Mouse (Mus musculus): ENCODE results near the gene Trmt13. TPM values are rescaled to one million over a fixed set of nuclear protein-coding genes. Genes with fewer than 3 reads are reported as not detected.

Gene Trmt13
- polyA plus RNA-seq, 1 experiment from 2014 or later, result 34.8 TPM

Other genes with a start within 250 kb of the Trmt13 start
- gene Cdc14a, start 190.6 kb downstream of the Trmt13 start, polyA plus RNA-seq (2016; fragmentation: Nextera tagmentation; extraction: Ambion mirVana), result 17.7 and 18.1 TPM in 2 replicates
- 113 and 118 TPM in 2 replicates for gene Rtca, start 106.4 kb downstream of the Trmt13 start, polyA plus RNA-seq (2016; fragmentation: Nextera tagmentation; extraction: Ambion mirVana)
- 11.4 and 12.8 TPM in 2 replicates for gene Dbt, start 101.5 kb downstream of the Trmt13 start, polyA plus RNA-seq (2016; fragmentation: Nextera tagmentation; extraction: Ambion mirVana)
- 0.59 and 0.75 TPM in 2 replicates for gene Lrrc39, start 51.6 kb downstream of the Trmt13 start, polyA plus RNA-seq (2016; fragmentation: Nextera tagmentation; extraction: Ambion mirVana)
- gene Sass6, start 19.6 kb downstream of the Trmt13 start, polyA plus RNA-seq (2016; fragmentation: Nextera tagmentation; extraction: Ambion mirVana), result 37.5 and 37.6 TPM in 2 replicates
- gene Mfsd14a, start 48.1 kb upstream of the Trmt13 start, polyA plus RNA-seq (2016; fragmentation: Nextera tagmentation; extraction: Ambion mirVana), result 79.0 and 79.6 TPM in 2 replicates
- not detected in 2 replicates for gene Gm43191, start 66.7 kb upstream of the Trmt13 start, polyA plus RNA-seq (2016; fragmentation: Nextera tagmentation; extraction: Ambion mirVana)
- 8.5 and 8.7 TPM in 2 replicates for gene Slc35a3, start 98.2 kb upstream of the Trmt13 start, polyA plus RNA-seq (2016; fragmentation: Nextera tagmentation; extraction: Ambion mirVana)
- 16.1 and 17.0 TPM in 2 replicates for gene Agl, start 193.6 kb upstream of the Trmt13 start, polyA plus RNA-seq (2016; fragmentation: Nextera tagmentation; extraction: Ambion mirVana)
- gene Frrs1, start 244.9 kb upstream of the Trmt13 start, polyA plus RNA-seq (2016; fragmentation: Nextera tagmentation; extraction: Ambion mirVana), result 3.9 and 5.7 TPM in 2 replicates